Mouse (Mus musculus) right cerebral cortex, postnatal 4 days (tissue): ENCODE data around the gene Inpp4a.

Source experiments
- DNase-seq: peaks from one replicate; pipeline ENCODE4 v3.0.0-alpha.2; 2022

The Inpp4a gene

DNA sequence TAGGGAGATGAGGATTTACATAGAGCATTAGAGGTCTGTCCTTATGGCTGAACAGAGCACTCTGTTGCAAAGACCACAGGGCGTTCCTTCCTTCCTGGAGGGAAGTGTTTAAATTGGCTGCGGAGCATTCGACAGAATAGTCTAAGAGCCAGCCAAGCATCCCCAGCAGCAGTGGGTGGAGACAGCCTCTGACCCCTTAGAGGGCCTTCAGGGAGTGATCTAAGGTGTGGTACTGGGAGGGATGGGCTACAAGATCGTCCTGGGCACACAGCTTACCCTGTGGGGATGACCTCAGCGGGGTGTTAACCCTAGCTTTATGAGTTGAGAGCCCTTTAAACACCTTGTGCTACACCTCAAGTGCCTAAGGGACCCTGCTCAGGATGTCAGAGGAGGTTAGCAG, 24.9 kb downstream of the Inpp4a start:
- no peak for DNase-seq

DNA sequence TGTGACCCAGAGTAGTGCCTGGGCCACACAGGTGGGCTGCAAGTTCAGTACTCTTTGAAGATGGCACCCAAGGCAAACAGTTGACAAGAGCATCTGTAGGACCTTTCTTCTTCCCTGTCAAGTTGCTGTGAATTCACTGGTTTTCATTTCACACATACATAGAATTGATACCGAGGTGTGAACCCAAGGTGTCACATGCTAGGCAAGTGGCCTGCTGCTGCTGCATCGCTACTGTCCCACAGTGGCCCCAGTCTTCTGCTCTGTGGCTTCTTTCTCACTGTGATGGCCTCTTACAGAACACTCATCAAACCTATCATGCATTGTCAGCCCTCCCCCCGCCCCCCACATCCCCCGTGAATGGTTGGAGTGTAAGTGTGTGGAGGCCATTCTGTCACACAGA, 27.6 kb downstream of the Inpp4a start:
- DNase-seq: no peak

GRCm38 (mm10) chr1:37329132-37329531, 29.5 kb downstream of the Inpp4a start:
- DNase-seq: no peak

GRCm38 (mm10) chr1:37329831-37330230, 30.2 kb downstream of the Inpp4a start:
- no peak for DNase-seq

GRCm38 (mm10) chr1:37332756-37333155, 33.1 kb downstream of the Inpp4a start:
- DNase-seq: no peak

- DNase-seq: no peak
These were observed 34.2 kb downstream of the Inpp4a start for GRCm38 (mm10) chr1:37333741-37334440.

- DNase-seq: no peak
These were observed 36.4 kb downstream of the Inpp4a start for GRCm38 (mm10) chr1:37336022-37336421.

GRCm38 (mm10) chr1:37336794-37337193, 37.1 kb downstream of the Inpp4a start:
- no peak for DNase-seq

DNA sequence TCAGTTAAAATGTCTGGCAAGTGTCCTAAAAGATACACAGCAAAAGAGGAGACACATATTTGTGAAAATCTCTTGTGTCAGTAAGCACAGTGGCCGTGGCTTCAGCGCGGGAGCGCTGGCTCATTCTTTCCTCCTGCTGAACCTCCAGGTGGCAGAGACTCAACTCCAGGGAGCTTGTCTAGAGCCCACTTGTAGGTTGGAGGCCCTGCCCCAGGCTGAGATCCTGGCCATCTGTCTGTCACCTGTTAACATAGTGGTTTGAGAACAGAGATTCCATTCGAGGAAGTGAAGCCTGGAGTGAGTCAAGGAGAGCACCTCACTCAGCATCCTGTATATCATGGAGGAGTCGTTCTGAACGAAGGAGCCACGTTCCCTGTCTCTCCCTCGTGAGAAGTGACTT, 37.6 kb downstream of the Inpp4a start:
- DNase-seq: no peak

DNA sequence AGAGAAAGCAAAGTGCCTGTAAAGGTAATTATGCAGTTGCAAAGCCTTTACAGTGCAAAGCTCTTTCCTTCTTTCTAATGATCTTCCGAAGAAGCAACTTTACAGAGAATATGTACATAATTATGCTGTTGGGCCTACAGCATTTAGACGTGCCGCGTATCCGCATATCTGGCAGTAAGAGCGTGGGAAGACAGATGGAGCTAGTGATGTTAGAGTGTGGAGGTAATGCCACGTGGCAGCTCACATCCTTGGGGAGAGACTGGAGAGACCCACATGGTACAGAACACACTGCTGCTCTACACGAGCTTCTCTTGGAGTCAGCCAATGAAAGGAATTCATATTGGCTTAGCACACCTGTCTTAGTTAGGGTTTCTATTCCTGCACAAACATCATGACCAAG, 39.5 kb downstream of the Inpp4a start:
- DNase-seq: no peak

- no peak for DNase-seq
These were observed 41.7 kb downstream of the Inpp4a start for GRCm38 (mm10) chr1:37341347-37341746.

GRCm38 (mm10) chr1:37341914-37342313, 42.2 kb downstream of the Inpp4a start:
- DNase-seq: no peak

GRCm38 (mm10) chr1:37342524-37342923, 42.9 kb downstream of the Inpp4a start:
- no peak for DNase-seq

GRCm38 (mm10) chr1:37343265-37343664, 43.6 kb downstream of the Inpp4a start:
- DNase-seq: no peak

DNA sequence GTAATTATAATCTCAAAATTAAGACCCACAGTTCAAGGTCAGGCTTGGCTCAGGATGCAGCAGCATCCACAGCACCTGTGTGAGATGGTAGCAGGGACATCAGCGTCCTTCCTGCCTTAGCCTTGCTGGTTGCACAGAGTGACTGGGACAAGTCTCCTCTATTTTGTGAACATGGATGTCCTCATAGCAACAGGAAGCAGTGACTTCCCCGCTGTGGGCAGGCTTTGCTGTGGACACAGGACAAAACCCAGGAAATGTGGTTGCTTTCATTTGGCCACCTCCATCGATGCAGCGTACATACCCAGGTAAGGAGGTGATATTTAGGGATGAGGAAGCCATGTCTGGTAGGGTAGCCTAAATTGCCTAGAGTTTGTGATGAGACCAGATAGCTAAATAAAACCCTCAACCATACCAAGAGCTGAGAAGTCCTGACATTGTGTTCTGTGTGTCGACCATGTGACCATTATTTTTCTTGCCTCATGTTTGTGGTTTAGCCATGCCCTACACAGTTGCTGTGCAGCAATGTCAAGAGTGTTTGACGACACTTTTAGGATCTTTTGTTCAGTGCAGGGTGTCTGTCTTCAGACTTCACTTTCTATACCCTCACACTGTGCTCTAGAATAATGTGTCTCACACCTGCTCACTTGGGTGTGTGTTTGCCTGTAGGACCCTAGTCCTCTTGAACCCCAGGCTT, 44.7 kb downstream of the Inpp4a start:
- no peak for DNase-seq

- DNase-seq: no peak
These were observed 47.9 kb downstream of the Inpp4a start for GRCm38 (mm10) chr1:37347361-37348080.

GRCm38 (mm10) chr1:37350886-37351651, 51.4 kb downstream of the Inpp4a start:
- no peak for DNase-seq

- DNase-seq: no peak
These were observed 52.3 kb downstream of the Inpp4a start for GRCm38 (mm10) chr1:37351961-37352360.

DNA sequence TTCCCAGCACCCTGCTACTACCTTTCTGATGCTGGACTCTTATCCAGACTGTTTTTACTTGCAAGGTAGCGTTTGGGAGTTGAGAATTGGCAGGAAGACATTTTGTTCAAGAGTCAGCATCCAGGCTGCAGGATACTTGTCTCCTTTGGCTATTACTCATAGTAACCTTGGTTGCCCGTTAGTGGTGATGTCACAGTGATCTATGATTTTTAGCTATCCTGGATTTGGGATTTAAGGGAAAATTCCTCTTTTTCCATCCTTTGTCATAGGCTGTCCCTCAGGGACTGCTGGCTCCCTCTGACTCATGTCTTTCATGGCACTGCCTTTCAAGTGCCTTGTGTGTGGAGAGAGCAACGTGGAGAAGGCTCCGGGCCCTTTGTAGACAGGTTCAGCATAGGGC, 53.8 kb downstream of the Inpp4a start:
- no peak for DNase-seq

GRCm38 (mm10) chr1:37355492-37355891, 55.8 kb downstream of the Inpp4a start:
- DNase-seq: no peak

GRCm38 (mm10) chr1:37356305-37356704, 56.6 kb downstream of the Inpp4a start:
- DNase-seq: no peak

- no peak for DNase-seq
These were observed 57.5 kb downstream of the Inpp4a start for GRCm38 (mm10) chr1:37357173-37357572.

DNA sequence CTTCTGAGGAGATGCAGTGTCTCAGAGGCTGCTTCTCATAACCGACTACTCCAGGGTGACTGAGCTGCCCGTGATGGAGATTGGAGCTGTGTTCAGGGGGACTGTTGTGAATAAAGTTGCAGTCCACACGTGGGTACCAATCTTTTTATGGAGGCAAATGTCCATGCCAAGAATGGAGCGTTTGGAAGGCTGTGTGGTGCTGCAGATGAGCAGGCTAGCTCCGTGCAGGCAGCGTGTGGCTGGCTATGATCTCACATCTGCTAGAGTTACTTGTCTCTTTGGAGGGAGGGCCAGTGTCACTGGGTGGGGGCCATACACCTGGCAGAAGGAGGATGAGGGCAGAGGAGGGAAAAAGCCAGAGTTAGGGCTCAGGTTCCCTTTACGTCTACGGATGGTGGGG, 59.0 kb downstream of the Inpp4a start:
- no peak for DNase-seq
